Mouse (Mus musculus) E14TG2a.4 (cell line): ENCODE measurements around the gene Slc25a30.

ENCODE experiments used
- CTCF ChIP-seq: conservative IDR thresholded peaks from 2 replicates; pipeline ENCODE4 v1.5.1; 2014; ENCODE audit warnings: low read length
- NANOG ChIP-seq: IDR thresholded peaks from 2 replicates; pipeline ENCODE4 v1.6.1; 2014; ENCODE audit warnings: borderline replicate concordance, low read length, mixed read lengths

GRCm38 (mm10) chr14:75809931-75810330 lies 23.1 kb upstream of the Slc25a30 start:
- TF ChIP-seq CTCF (no peak), NANOG (no peak)
